In genomic region chr1:125987803-125988202, GRCm38 (mm10) we compare ENCODE assay signal across 14 mouse cellular contexts.
"Had no signal": no experiment of that assay in that cellular context is flagged by ENCODE, and none has a peak within 500 bp of the region (broad histone marks: within the 10 kb centered on the region; RNA-seq: fewer than 3 reads in every experiment).

No protein-coding gene starts in this region.

- H3K36me3 ChIP-seq: liver, embryonic 15.5 days; midbrain, embryonic 13.5 days; neural tube, embryonic 15.5 days had no signal

- H3K9ac ChIP-seq: liver, embryonic 15.5 days; midbrain, embryonic 13.5 days; neural tube, embryonic 15.5 days had no signal

- H3K4me2 ChIP-seq: liver, embryonic 11.5 days; liver, embryonic 15.5 days; midbrain, embryonic 13.5 days; neural tube, embryonic 15.5 days had no signal

- DNase-seq: kidney, adult 18-20 months; kidney, postnatal 10 days; kidney, postnatal 4 days; left cerebral cortex, postnatal 4 days; lung, adult 2 months; lung, postnatal 36 days; right cerebral cortex, adult 18-20 months; right cerebral cortex, postnatal 25 days; thymus, postnatal 4 days had no signal

- H3K4me1 ChIP-seq: liver, embryonic 15.5 days; midbrain, embryonic 13.5 days; neural tube, embryonic 15.5 days had no signal

- H3K9me3 ChIP-seq: liver, embryonic 15.5 days; midbrain, embryonic 13.5 days; neural tube, embryonic 15.5 days had no signal

- ATAC-seq: lung, postnatal 0 days; midbrain, embryonic 13.5 days had no signal

- H3K27me3 ChIP-seq: liver, embryonic 15.5 days; midbrain, embryonic 13.5 days; neural tube, embryonic 15.5 days had no signal

- H3K4me3 ChIP-seq: liver, embryonic 15.5 days; midbrain, embryonic 13.5 days; neural tube, embryonic 15.5 days had no signal

- H3K27ac ChIP-seq: liver, embryonic 15.5 days; midbrain, embryonic 13.5 days; neural tube, embryonic 15.5 days had no signal
